Mouse (Mus musculus): Measurements from ENCODE around the gene AW822073. TPM values are rescaled to one million over a fixed set of nuclear protein-coding genes. Genes with fewer than 3 reads are reported as not detected.
"Not testable (repeated sequence)": the region's sequence is repeated elsewhere in the genome, so short reads cannot be mapped to it uniquely, and the experiment has no call there.

Gene AW822073
- not detected for total RNA-seq (2021)

DNA sequence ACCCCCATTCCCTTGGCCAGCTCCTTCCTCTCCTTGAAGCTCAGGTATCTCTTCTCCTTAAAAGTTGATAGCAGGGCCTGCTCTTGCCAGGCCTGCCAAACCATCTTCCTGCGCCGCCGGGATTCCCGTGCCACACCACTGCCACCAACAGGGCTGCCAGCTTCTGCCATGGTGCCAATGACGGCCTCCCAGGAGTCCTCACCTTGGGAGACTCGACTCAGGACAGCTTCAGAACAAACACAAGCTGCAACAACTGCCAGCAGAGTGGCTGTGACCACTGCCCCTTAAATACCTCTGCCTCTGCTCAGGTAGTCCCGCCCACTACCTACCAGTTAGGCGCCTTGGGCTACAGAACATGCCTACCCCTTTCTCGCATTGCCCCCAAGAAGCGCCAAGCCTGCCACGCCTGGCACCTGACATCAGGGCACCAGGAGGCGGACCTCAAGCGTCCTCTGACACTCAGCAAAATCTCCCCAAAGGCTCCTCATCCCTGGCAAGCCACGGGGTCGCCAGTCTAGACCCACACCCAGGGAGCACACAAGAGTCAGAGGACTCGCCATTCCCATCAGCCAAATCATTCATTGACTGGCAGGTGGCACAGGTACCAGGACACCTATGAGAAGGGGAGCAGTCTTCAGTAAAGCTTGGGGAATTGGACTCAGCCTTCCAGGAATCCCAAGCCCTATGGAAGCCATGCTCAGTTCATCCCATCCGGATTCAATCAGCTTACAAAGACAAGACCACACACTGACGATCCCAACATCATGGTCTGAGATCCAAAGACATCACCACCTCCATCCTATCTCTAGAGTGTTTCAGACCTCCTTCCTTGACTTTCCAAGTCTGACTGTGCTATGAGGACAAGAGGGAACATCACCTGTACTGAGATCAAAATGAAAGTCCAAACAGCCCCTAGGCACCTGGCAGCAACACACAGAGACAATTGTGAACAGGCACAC is at the start of gene AW822073:
AW822073 (minus strand) TSS at position 104 of the 959 bp plus-strand sequence.
- DNase-seq = peak; percentile 37
- intact Hi-C loops (cut with DNase I) = not testable (repeated sequence)

DNA sequence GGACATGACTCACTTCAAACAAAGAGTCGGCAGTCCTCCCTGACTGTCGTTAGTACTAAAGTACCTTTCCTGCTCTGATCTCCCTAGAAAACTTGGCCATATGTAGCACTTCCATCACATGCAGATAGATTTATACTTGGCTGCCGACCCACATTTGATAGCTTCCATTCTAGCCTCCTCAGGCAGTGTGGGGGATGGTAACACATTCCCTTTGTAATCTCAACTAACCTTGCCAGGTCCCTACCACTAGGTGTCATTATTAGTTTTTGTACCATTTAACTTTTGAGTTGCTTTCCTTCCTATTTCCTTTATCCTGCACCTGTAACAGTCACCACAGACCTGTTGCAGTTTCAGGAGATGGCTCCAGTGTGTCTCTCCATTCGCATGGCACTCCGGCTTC is 33.7 kb upstream of the AW822073 start:
- DNase-seq = no peak
- intact Hi-C loops (cut with DNase I) = no loop called here

DNA sequence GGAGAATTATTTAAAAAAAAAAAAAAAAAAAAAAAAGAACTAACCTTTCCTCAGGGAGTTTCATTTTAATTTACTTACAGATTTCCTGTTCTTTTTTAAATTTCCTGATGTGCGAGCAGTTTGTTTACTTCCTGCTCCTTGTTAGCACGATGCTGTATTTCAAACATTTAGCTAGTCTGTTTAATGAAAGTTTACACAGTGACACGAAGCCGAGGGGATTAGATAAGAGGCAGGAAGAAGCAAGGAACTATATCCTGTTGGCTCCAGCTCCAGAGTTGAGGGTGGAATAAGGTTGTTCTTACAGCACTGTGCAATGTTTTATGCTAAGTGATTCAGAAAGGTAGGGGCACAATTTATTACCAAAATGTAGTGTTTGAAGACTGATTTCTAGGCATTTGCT is 31.2 kb upstream of the AW822073 start:
- no peak for DNase-seq
- intact Hi-C loops (cut with DNase I) = no loop called here

DNA sequence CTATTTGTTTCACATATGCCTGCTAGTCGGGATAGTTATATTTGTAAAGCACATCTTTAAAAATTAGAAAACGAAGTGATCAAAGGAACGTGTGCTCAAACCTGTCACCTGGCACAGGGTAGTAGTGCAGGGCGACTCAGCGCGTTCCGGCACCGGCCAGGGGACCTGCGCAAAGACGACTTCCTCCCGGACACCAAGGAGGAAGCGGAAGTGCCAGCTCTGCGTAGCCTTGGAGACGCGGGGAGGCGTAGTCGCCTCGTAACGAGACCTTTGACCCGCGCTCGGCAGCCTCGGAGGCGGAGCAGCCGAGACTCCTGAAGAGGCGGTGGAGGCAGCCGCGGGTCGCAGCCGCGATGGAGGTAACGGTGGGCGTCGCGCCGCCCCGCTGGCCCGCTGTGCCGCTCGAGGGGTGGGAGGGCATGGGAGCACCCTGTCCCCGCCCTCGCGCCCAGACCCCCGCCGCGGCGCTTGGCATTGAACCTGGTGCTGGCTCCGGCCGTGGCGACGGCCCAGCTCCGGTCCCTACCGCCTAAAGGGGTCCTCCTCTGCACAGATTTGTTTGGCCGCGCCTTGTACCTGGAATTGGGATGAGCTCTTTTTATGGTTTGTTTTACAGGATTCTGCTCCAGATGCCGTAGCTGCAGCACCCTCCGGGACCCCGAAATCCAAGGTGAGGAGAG is 30.6 kb upstream of the AW822073 start, which contains the start of gene Gcc2:
Gcc2 (plus strand) TSS at position 285 of the 680 bp plus-strand sequence.
- intact Hi-C loops (cut with DNase I) = no loop called here
- DNase-seq = peak; percentile 94

DNA sequence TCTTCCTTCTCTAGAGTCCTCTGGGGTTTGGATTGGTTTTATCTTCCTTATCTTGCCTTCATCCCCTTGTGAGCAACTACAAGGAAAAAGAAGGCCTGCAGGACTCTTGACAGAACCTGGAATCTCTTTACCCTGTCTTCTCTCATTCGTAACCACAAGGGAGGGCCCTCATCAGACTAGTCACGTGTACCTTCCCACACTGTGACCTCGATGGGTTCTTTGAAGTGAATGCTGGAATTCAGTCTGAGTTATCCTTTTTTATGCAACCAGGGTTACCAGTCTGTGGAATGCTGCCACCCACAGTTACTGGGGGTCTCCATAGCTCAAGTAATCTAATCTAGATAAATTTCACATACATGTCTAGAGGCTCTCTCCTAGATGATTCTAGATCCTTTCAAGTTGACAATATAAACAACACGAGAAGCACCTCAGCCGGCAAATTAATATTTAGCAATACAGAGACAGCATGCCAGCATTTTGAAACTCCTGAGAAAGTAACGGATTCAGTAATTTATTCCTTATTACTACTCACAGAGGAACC is 30.0 kb upstream of the AW822073 start:
- no peak for DNase-seq
- intact Hi-C loops (cut with DNase I) = loop anchor here (5.0 kb wide), 1 partner anchor 512 kb away; no protein-coding TSS in a partner anchor

DNA sequence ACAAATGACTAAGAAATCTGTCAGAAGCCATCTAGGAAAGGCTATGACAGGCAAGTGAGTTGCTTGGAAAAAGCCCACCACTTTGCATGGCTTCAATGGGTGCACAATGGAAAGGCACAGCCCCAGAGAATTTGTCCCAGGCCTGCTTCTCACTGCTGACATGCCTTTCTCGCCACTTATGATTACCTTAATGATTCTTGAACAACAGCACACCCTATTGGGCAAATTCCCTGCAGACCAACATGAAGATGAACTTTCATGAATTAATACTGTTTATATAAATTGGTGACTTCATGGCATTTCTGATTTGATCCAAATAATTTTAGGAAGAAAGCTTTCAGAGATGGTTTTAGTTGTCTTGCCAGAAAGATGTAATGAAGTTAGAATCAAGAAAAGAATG is 24.8 kb upstream of the AW822073 start:
- intact Hi-C loops (cut with DNase I) = no loop called here
- DNase-seq = no peak

DNA sequence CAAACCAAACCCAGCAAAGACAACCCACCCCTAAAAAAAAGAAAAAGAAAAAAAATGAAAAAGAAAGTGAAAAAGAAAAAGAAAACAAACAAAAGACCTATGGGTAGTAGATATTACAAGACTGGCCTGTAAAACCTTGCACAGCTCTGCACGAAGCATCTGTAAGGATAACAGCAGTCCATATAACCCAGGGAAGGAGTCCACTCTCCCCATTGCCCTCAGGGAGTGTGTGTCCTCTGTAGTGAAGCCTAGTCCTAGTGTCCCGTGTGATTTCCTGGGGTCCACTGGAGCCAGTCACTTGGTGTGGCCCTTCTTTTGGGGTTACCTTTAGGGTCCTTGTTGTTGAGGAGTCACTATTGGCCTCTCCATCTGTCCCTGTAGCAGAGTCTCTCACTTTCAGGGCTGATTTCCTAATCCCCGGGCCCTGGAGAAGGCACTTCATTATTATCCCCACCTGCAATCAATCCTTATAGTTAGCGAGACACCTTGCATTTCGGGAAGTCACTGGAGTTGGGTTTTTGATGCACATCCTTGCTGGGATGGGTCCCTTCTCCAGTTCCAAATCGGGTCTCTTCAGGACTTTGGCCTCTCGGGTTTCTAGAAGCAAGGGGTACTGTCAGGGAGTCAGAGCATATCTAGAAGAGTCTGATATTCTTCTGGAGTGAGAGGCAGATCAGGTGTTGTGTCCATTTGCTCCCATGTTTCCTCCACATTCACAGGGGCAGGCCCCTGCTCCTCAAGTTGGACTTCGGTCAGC is 14.4 kb upstream of the AW822073 start:
- DNase-seq = peak; percentile 40
- intact Hi-C loops (cut with DNase I) = not testable (repeated sequence)

DNA sequence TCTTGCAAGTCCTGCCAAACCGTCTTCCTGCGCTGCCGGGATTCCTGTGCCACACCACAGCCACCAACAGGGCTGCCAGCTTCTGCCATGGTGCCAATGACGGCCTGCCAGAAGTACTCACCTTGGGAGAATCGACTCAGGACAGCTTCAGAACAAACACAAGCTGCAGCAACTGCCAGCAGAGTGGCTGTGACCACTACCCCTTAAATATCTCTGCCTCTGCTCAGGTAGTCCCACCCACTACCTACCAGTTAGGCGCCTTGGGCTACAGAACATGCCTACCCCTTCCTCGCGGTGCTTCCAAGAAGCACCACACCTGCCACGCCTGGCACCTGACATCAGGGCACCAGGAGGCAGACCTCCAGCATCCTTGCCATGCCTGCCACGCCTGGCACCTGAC is 11.9 kb upstream of the AW822073 start, which contains the start of gene Gm4981:
Gm4981 (minus strand) TSS at position 89 of the 400 bp plus-strand sequence.
- intact Hi-C loops (cut with DNase I) = no loop called here
- no peak for DNase-seq

DNA sequence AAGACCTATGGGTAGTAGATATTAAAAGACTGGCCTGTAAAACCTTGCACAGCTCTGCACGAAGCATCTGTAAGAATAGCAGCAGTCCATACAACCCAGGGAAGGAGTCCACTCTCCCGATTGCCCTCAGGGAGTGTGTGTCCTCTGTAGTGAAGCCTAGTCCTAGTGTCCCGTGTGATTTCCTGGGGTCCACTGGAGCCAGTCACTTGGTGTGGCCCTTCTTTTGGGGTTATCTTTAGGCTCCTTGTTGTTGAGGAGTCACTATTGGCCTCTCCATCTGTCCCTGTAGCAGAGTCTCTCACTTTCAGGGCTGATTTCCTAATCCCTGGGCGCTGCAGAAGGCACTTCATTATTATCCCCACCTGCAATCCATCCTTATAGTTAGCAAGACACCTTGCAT is 10.3 kb upstream of the AW822073 start:
- intact Hi-C loops (cut with DNase I); DNase-seq: not testable (repeated sequence)

DNA sequence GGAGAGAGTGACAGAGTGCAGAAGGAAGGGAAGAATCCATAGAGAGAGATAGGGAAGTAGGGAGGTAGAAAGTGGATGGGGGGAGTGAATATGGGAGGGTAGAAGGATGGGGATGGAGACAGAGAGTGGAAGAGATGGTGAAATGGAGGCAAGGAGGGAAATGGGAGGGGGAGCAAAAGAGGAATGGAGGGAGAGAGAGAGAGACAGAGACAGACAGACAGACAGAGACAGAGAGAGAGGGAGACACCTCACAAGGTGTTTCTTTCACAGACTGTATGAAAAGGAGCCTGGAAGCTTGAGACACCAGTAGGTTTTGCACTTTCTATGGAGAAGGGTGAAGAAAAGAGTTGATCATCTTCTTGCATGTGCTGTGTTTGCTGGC is 9.0 kb upstream of the AW822073 start:
- intact Hi-C loops (cut with DNase I); DNase-seq: not testable (repeated sequence)

DNA sequence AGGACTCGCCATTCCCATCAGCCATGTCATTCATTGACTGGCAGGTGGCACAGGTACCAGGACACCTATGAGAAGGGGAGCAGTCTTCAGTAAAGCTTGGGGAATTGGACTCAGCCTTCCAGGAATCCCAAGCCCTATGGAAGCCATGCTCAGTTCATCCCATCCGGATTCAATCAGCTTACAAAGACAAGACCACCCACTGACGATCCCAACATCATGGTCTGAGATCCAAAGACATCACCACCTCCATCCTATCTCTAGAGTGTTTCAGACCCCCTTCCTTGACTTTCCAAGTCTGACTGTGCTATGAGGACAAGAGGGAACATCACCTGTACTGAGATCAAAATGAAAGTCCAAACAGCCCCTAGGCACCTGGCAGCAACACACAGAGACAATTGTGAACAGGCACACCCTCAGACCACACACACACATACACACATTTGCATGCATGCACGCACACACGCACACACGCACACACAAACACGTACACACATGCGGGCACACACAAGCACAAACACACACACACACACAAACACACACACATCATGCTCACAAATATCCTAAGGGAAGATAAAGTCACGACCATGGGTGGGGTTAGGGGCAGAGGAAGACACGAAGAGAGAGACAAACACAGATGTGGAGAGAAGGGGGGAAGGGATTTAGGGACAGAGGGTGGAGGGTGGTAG is 8.5 kb upstream of the AW822073 start:
- intact Hi-C loops (cut with DNase I); DNase-seq: not testable (repeated sequence)

DNA sequence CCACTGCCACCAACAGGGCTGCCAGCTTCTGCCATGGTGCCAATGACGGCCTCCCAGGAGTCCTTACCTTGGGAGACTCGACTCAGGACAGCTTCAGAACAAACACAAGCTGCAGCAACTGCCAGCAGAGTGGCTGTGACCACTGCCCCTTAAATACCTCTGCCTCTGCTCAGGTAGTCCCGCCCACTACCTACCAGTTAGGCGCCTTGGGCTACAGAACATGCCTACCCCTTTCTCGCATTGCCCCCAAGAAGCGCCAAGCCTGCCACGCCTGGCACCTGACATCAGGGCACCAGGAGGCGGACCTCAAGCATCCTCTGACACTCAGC is 7.9 kb upstream of the AW822073 start, which contains the start of gene Duxf3:
Duxf3 (minus strand) TSS at position 35 of the 329 bp plus-strand sequence.
- DNase-seq; intact Hi-C loops (cut with DNase I): not testable (repeated sequence)

DNA sequence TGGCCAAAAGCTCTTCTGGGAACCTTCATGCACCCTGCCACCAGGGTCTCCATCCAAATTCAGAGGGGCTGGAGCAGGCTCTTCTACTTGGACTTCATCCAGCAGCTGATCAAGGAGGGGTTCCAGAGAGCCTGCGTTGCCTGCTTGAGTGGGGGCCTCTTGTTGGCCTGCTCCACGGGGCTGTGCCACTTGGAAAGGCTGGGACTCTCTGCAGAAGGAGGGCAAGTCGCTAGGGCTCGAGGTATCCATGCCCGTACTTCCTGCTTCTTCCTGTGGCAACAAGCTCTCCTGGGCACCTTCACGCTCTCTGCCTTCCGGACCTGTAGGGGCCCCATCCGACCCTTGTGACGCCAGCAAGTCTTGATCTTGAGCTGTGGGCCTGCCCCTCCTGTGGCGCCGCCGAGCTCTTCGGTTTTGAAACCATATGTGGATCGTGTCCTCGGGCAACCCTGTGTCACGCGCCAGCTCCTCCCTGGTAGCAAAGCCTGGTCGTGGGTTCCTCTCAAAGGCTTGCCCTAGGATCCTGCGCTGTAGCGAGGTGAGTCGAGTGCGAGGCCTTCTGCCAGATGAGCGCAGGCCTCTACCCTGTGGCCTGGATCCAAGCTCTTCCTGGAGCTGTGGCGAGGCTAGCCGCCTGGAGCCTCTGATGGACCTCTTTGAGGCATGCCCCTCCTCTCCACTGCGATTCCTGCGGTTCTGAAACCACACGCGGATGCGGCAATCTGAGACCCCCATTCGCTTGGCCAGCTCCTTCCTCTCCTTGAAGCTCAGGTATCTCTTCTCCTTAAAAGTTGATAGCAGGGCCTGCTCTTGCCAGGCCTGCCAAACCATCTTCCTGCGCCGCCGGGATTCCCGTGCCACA is 7.3 kb upstream of the AW822073 start:
- intact Hi-C loops (cut with DNase I) = not testable (repeated sequence)
- DNase-seq = peak; percentile 74

DNA sequence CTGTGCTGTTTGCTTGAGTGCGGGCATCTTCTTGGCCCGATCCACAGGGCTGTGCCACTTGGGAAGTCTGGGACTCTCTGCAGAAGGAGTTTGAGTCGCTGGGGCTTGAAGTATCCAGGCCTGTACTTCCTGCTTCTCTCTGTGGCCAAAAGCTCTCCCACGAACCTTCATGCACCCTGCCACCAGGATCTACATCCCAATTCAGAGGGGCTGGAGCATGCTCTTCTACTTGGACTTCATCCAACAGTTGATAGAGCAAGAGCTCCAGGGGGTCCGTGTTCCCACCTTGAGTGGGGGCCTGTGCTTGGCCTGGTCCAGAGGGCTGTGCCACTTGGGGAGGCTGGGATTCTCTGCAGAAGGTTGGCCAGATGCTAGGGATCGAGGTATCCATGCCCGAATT is 6.4 kb upstream of the AW822073 start:
- DNase-seq; intact Hi-C loops (cut with DNase I): not testable (repeated sequence)

DNA sequence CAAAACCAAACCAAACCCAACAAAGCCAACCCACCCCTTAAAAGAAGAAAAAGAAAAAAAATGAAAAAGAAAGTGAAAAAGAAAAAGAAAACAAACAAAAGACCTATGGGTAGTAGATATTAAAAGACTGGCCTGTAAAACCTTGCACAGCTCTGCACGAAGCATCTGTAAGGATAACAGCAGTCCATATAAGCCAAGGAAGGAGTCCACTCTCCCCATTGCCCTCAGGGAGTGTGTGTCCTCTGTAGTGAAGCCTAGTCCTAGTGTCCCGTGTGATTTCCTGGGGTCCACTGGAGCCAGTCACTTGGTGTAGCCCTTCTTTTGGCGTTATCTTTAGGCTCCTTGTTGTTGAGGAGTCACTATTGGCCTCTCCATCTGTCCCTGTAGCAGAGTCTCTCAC is 5.3 kb upstream of the AW822073 start:
- intact Hi-C loops (cut with DNase I); DNase-seq: not testable (repeated sequence)

DNA sequence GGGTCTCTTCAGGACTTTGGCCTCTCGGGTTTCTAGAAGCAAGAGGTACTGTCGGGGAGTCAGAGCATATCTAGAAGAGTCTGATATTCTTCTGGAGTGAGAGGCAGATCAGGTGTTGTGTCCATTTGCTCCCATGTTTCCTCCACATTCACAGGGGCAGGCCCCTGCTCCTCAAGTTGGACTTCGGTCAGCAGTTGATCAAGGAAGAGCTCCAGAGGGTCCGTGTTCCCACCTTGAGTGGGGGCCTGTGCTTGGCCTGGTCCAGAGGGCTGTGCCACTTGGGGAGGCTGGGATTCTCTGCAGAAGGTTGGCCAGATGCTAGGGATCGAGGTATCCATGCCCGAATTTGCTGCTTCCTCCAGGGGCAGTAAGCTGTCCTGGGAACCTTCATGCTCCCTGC is 3.1 kb upstream of the AW822073 start:
- intact Hi-C loops (cut with DNase I); DNase-seq: not testable (repeated sequence)

DNA sequence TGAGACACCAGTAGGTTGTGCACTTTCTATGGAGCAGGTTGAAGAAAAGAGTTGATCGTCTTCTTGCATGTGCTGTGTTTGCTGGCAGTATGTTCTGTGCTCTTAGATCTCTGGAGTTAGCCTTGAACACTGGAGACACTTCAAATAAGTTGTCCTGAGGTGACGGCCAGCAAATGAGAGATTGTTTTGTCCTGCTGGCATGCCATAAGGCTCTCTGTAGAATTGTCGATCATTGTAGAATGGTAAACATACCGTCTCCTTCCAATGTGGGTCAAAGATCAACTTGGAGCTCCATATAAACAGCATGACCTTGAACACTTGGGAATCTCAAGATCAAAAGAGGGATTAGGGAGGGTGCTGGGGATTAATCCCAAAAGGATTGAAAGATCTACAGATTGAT is 1.6 kb upstream of the AW822073 start:
- DNase-seq; intact Hi-C loops (cut with DNase I): not testable (repeated sequence)

DNA sequence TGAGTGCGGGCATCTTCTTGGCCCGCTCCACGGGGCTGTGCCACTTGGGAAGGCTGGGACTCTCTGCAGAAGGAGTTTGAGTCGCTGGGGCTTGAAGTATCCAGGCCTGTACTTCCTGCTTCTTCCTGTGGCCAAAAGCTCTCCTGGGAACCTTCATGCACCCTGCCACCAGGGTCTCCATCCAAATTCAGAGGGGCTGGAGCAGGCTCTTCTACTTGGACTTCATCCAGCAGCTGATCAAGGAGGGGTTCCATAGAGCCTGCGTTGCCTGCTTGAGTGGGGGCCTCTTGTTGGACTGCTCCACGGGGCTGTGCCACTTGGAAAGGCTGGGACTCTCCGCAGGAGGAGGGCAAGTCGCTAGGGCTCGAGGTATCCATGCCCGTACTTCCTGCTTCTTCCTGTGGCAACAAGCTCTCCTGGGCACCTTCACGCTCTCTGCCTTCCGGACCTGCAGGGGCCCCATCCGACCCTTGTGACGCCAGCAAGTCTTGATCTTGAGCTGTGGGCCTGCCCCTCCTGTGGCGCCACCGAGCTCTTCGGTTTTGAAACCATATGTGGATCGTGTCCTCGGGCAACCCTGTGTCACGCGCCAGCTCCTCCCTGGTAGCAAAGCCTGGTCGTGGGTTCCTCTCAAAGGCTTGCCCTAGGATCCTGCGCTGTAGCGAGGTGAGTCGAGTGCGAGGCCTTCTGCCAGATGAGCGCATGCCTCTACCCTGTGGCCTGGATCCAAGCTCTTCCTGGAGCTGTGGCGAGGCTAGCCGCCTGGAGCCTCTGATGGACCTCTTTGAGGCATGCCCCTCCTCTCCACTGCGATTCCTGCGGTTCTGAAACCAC is 541 bp downstream of the AW822073 start:
- intact Hi-C loops (cut with DNase I) = not testable (repeated sequence)
- DNase-seq = peak; percentile 67
